Mouse (Mus musculus) left cerebral cortex, adult 8-10 months (tissue): ENCODE results near the gene Atxn10. TPM values are rescaled to one million over a fixed set of nuclear protein-coding genes. Genes with fewer than 3 reads are reported as not detected.

Source experiments
- DNase-seq, 2 experiments: peaks; one replicate each; pipeline ENCODE4 v3.0.0; 2022; ENCODE audit warnings: low spot score in 2 of 2
- total RNA-seq, 4 experiments: library from RNA; stranded (reverse); gene quantifications; 2 replicates each; pipeline ENCODE4 v1.2.4; 2022

The Atxn10 gene
- total RNA-seq, 4 experiments from 2014 or later = 256 to 275 (median 265) TPM

GRCm38 (mm10) chr15:85464823-85465565 lies 128.9 kb downstream of the Atxn10 start:
- no peak for DNase-seq

DNA sequence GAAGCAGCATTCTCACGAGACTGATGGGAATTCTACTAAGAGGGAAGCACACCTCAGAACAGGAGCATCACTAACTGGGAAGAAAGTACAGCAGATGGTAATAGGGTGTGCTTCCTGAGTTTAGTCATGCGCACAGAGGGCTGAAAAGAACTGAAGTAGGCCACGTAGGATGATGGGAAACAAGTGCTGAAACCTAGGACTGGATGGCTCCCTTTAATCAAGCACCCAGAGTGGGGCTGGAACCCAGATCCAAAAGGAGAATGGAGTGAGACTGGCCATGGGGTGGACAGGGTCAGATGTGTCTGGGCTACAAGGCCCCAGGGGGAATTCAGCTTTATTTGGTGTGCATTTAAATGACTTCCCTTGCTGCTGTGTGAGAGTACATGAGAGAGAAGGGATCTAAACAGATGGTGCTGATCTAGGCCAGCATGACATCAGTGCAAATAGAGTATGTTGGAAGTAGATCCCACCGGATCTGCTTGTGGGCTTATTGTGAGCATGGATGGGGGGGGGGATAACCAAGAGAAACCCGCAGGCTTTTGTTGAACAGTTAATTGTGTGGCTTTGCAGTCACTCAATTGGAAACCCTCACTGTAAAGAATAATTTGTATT lies 130.5 kb downstream of the Atxn10 start:
- DNase-seq = no peak

- DNase-seq = no peak
Observed at GRCm38 (mm10) chr15:85469401-85469800, 133.4 kb downstream of the Atxn10 start.

- DNase-seq = no peak
Observed at GRCm38 (mm10) chr15:85474697-85475096, 138.7 kb downstream of the Atxn10 start.

DNA sequence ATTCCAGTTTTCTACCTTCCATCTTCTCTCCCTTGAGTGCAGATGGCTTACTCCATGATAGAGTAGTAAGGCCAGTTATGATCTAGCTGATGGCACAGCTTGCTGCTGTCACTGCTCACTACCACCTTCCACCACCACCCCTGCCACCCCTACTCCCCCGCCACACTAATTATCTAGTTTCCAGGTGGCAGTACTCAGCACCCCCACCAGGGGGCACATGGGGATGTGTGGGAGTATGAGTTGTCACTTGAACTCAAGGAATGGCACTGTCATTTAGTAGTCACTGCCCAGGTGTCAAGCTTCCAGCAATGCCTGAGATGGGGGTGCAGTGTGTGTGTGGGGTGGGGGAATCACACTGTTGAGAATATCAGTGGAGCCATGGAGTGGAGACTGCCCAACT lies 141.5 kb downstream of the Atxn10 start:
- no peak for DNase-seq

GRCm38 (mm10) chr15:85479365-85479764 lies 143.3 kb downstream of the Atxn10 start:
- no peak for DNase-seq

- no peak for DNase-seq
Observed at GRCm38 (mm10) chr15:85479919-85480318, 143.9 kb downstream of the Atxn10 start.

GRCm38 (mm10) chr15:85480630-85481029 lies 144.6 kb downstream of the Atxn10 start:
- no peak for DNase-seq

GRCm38 (mm10) chr15:85488900-85489299 lies 152.9 kb downstream of the Atxn10 start:
- no peak for DNase-seq

DNA sequence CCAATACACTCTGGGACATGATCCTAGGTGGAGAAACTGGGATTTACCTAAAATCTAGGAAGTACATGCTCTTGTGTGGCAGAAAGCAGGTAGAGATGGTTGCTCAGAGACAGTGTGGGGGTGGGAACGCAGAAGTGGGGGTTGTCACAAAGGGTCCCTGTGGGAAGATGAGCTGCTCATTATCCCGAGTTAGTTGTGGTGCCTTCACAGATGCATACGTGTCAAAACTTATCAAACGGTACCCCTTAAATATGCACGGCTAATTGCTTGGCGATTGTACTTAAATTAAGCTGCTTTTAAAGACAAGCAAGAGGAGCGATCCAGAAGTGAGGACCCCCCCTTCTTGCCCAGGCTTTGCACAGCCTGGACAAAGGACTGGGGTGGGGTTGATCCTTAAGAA lies 153.7 kb downstream of the Atxn10 start:
- DNase-seq = no peak

GRCm38 (mm10) chr15:85494163-85494621 lies 158.1 kb downstream of the Atxn10 start:
- DNase-seq = peak; percentile 43 to 89

- no peak for DNase-seq
Observed at GRCm38 (mm10) chr15:85497548-85497947, 161.5 kb downstream of the Atxn10 start.

GRCm38 (mm10) chr15:85497981-85498475 lies 162.0 kb downstream of the Atxn10 start:
- no peak for DNase-seq

DNA sequence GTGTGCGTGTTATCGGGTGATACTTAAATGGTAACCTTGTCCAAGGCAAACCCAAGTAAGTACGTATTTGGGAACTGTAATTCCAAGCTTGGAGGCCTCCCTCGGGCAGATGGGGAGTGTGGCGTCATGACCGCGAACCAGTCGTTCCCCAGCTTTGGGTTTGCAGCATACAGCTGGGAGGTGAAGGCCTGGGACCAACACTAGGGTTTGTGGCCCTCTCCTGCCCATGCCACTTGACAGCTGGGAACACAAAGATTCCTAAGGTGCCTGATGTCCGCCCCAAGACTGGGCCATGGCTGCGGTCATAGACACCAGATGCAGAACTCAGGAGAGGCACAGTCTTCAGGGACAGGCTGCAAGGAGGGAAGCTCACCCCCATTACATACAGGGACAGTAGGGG lies 164.2 kb downstream of the Atxn10 start:
- no peak for DNase-seq

GRCm38 (mm10) chr15:85503127-85503526 lies 167.1 kb downstream of the Atxn10 start, which contains the start of gene 7530416G11Rik:
Gene 7530416G11Rik (minus strand): TSS chr15:85503227.
- no peak for DNase-seq

- DNase-seq = no peak
Observed at GRCm38 (mm10) chr15:85505118-85505925, 169.3 kb downstream of the Atxn10 start.

GRCm38 (mm10) chr15:85506680-85507079 lies 170.6 kb downstream of the Atxn10 start:
- DNase-seq = no peak

GRCm38 (mm10) chr15:85507370-85508014 lies 171.4 kb downstream of the Atxn10 start:
- DNase-seq = no peak
